Mouse (Mus musculus) neural tube, embryonic 15.5 days (tissue): Measurements from ENCODE around the gene C2cd2l. TPM values are rescaled to one million over a fixed set of nuclear protein-coding genes. Genes with fewer than 3 reads are reported as not detected.

Source experiments
- microRNA-seq: library from miRNA; unstranded; fragments of <30 nt; microRNA quantifications from one replicate; pipeline ENCODE4, GENCODE M21; 2017
- polyA plus RNA-seq: library from polyadenylated mRNA; unstranded; fragments of >200 nt; fragmentation: Nextera tagmentation; extraction: Ambion mirVana; gene quantifications from 2 replicates; pipeline ENCODE4 v1.2.1, GENCODE M21; 2015

C2cd2l gene
- polyA plus RNA-seq, 1 experiment from 2014 or later = 24.3 TPM

Small RNAs within 50 kb of the gene (microRNA-seq; reads per million reads assigned to microRNA genes)
- gene Gm44335 = not detected

Other genes starting within 250 kb of the C2cd2l start
- 0.08 and 0.28 TPM in 2 replicates for gene Mfrp, start 218.6 kb downstream of the C2cd2l start, polyA plus RNA-seq
- gene C1qtnf5, start 213.0 kb downstream of the C2cd2l start, polyA plus RNA-seq = 5.8 and 9.3 TPM in 2 replicates
- 0.15 and 0.58 TPM in 2 replicates for gene Gm49380, start 206.8 kb downstream of the C2cd2l start, polyA plus RNA-seq
- 33.7 and 42.5 TPM in 2 replicates for gene Rnf26, start 206.8 kb downstream of the C2cd2l start, polyA plus RNA-seq
- 17.3 and 22.6 TPM in 2 replicates for gene Mcam, start 185.8 kb downstream of the C2cd2l start, polyA plus RNA-seq
- 18.2 and 20.2 TPM in 2 replicates for gene Cbl, start 86.2 kb downstream of the C2cd2l start, polyA plus RNA-seq
- gene Ccdc153, start 79.6 kb downstream of the C2cd2l start, polyA plus RNA-seq = not detected in 2 replicates
- gene Pdzd3, start 68.8 kb downstream of the C2cd2l start, polyA plus RNA-seq = 0.61 and 0.65 TPM in 2 replicates
- gene Nlrx1, start 51.7 kb downstream of the C2cd2l start, polyA plus RNA-seq = 4.5 and 5.3 TPM in 2 replicates
- gene Abcg4, start 31.7 kb downstream of the C2cd2l start, polyA plus RNA-seq = 26.8 and 30.3 TPM in 2 replicates
- gene Hinfp, start 14.6 kb downstream of the C2cd2l start, polyA plus RNA-seq = 28.0 and 28.2 TPM in 2 replicates
- gene Dpagt1, start 5.7 kb upstream of the C2cd2l start, polyA plus RNA-seq = 30.5 and 34.0 TPM in 2 replicates
- gene H2afx, start 14.4 kb upstream of the C2cd2l start, polyA plus RNA-seq = 108 and 149 TPM in 2 replicates
- gene Hmbs, start 23.9 kb upstream of the C2cd2l start, polyA plus RNA-seq = 58.3 and 62.5 TPM in 2 replicates
- 37.4 and 40.8 TPM in 2 replicates for gene Vps11, start 41.4 kb upstream of the C2cd2l start, polyA plus RNA-seq
- gene Hyou1, start 59.2 kb upstream of the C2cd2l start, polyA plus RNA-seq = 26.5 and 30.8 TPM in 2 replicates
- gene Slc37a4, start 76.6 kb upstream of the C2cd2l start, polyA plus RNA-seq = 61.3 and 69.8 TPM in 2 replicates
- gene Rps25, start 86.9 kb upstream of the C2cd2l start, polyA plus RNA-seq = 1,003 and 1,094 TPM in 2 replicates
- gene Trappc4, start 87.3 kb upstream of the C2cd2l start, polyA plus RNA-seq = 261 and 302 TPM in 2 replicates
- gene Ccdc84, start 98.3 kb upstream of the C2cd2l start, polyA plus RNA-seq = 32.4 and 36.4 TPM in 2 replicates
- 0.09 TPM in 1 of 2 replicates, not detected in the other for gene Foxr1, start 120.9 kb upstream of the C2cd2l start, polyA plus RNA-seq
- gene Upk2, start 134.7 kb upstream of the C2cd2l start, polyA plus RNA-seq = 0.73 TPM in 1 of 2 replicates, not detected in the other
- 9.7 and 11.5 TPM in 2 replicates for gene Bcl9l, start 162.5 kb upstream of the C2cd2l start, polyA plus RNA-seq
- 0.26 TPM in 1 of 2 replicates, not detected in the other for gene Cxcr5, start 241.6 kb upstream of the C2cd2l start, polyA plus RNA-seq